Mouse (Mus musculus) T-helper 17 cell (primary cell): ENCODE data around the gene Fars2.

Experiments
- in situ Hi-C, 2 experiments: fragments of 300-600 bp; cut with MboI, MseI; formaldehyde crosslinking; loops; 1 replicate in 1 of 2; 2 replicates in 1 of 2; pipeline ENCODE4 v1.15.1; 2025; ENCODE audit warnings: high pct_unique_total_duplicates in 2 of 2

Gene Fars2

DNA sequence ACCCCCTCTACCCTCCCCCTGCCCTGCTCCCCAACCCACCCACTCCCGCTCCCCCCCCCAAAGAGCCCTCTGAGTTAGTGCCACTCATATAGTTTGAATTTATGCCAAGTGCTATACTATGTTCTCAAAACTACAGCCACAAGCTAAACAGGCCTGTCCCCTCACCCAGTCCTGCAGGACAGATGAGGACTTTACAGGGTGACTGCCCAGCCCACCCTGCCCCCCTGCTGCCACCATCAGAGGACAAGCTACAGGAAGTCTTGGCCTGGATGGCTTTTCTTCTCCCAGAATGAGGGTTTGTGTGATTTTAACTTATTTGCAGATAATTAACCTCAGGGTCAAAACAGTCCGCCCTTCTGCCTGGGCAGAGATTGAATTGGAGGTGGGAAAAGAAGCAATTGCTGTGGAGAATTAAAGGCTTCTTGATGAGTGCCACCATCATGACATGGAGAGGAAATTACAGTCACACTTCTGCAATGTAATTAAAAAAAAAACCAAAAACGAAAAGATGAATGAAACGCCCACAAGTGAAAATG is 383.2 kb downstream of the Fars2 start:
- in situ Hi-C loops = no loop called here

GRCm38 (mm10) chr13:36503551-36503950 is 386.3 kb downstream of the Fars2 start:
- in situ Hi-C loops = no loop called here

GRCm38 (mm10) chr13:36503991-36504390 is 386.8 kb downstream of the Fars2 start:
- in situ Hi-C loops = no loop called here

- in situ Hi-C loops = no loop called here
Measured at GRCm38 (mm10) chr13:36505730-36506129, 388.5 kb downstream of the Fars2 start.

DNA sequence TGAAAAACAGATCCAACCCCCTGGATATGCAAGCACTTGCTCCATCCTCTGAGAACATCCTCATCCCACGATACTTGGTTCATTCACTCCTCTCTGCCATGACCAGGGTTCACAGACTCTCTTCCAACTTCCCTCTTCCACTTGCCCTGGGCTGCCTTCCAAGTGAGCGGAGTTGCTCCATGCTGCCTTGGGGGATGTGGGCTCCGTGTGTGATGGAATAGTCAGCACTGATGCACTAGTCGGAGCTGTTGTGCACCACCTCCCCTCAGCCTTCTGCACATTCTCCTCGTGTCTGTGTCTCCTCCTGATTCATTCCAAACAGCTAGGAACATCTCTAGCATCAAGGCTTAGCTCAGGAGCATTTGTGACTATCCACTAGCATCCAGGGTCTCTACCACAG is 389.1 kb downstream of the Fars2 start:
- in situ Hi-C loops = no loop called here

GRCm38 (mm10) chr13:36510161-36510560 is 392.9 kb downstream of the Fars2 start:
- in situ Hi-C loops = loop anchor here in 1 of 2 experiments (10.0 kb wide), 1 partner anchor 225 kb away; no protein-coding TSS in a partner anchor

DNA sequence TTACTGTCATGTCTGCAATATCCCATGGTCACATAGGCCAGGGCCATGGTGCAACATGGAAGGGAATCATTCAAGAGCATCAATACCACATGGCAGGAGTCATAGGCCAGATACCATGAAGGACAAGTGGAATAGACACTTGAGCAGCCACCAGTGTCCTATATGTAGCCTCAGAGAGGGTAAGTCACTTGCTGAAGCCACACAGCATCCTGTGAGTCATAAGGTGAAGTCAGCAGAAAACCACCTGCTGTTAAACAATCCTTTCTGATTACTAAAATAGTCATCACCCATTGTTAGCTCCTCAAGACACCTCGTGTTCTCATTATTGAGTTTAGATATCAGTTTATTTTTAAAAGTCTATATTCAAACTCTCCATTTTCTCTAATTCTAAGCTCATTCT is 395.9 kb downstream of the Fars2 start:
- in situ Hi-C loops = loop anchor here in 1 of 2 experiments (10.0 kb wide), 1 partner anchor 228 kb away; no protein-coding TSS in a partner anchor

GRCm38 (mm10) chr13:36518144-36518571 is 400.9 kb downstream of the Fars2 start:
- in situ Hi-C loops = loop anchor here in 1 of 2 experiments (5.0 to 10.0 kb wide), 2 partner anchors 54 to 233 kb away; no protein-coding TSS in a partner anchor

- in situ Hi-C loops = no loop called here
Measured at GRCm38 (mm10) chr13:36527761-36528160, 410.5 kb downstream of the Fars2 start.

DNA sequence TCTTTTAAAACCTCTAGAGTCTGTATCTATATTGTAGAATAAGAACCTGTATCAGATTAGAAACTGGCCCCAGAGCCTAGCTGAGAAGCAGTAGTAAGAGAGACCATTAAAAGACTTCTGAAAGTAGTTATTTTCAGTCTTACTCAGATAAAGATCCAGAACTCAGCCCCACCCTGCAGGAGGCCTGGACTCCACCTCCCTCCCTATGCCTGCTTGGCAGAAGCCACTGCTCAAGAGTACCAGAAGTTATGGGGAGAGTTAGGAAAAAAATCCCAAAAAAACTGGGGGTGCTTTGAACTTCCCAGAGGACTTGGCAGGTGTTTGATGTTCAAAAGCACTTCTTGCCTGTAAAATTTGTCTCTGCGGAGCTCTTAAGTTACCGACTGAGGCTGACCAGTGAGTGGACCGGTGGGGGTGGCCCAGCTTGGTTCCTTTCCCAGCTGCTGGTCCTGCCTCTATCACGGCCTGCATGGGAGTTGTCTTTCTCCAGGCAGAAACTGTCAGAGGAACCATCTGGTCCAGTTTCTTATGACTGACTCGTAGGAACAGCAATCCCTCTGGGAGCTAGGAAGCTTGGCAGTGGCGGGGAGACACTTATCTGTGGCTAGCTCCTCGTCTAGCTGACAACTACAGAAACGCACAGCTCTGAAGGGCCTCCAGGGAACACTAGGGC is 411.1 kb downstream of the Fars2 start:
- in situ Hi-C loops = no loop called here

- in situ Hi-C loops = no loop called here
Measured at GRCm38 (mm10) chr13:36529467-36530039, 412.3 kb downstream of the Fars2 start.

DNA sequence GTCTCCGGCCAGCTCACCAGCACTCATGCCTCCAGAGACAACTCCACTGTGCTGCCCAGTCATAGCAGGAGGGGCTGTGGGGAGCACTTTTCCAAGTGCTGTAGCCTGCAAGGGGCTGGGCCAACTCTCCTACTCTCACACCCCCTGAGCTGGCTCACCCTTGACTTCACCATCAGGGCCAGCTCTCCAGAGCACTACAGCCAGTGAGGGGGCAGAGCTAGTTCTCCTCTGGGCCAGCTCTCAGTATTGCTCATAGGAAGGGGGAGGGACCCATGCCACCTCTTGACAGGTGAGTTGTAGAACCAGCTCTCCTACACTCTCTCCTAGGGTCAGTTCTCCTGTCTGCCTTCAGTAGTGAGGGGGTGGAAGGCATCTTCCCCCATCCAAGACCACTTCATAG is 413.6 kb downstream of the Fars2 start:
- in situ Hi-C loops = no loop called here

- in situ Hi-C loops = no loop called here
Measured at GRCm38 (mm10) chr13:36531893-36532292, 414.7 kb downstream of the Fars2 start.

DNA sequence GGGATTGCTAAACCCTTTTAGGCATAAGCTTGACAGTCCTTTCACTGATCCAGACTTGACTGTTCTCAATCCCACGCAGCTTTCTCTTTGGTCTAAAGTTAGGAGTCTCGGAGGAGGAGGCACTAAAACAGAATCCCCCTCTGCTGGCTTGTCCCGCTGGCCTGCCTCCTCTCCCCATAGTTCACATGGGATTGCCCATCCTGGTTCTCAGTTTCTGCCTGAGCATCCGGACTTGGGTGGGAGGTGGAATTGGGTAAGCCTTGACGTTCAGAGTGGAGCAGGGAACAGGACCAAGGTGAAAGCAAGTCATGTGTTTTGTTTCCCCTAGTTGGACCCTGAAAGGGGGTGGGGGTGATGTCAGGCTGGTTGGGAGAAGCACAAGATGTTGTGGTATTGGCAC is 415.9 kb downstream of the Fars2 start:
- in situ Hi-C loops = no loop called here

DNA sequence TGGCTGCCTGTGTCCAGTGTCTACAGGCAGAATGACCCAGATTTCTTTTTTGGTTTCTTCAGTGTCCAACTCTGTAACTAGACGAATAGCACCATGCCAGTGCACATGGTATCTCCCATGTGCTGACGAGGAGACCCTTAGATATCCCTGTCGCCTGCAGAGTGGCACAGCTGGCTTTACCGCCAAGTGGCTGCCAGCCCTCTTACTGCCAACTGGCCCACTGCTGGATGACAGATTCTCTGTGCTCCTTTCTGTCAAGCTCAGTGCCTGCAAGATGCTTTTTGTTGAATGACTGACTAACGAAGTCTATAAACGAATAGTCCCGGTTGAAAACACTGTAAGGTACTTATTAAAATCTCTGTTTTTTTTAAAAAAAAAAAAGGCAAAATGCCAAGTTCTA is 416.3 kb downstream of the Fars2 start:
- in situ Hi-C loops = no loop called here

DNA sequence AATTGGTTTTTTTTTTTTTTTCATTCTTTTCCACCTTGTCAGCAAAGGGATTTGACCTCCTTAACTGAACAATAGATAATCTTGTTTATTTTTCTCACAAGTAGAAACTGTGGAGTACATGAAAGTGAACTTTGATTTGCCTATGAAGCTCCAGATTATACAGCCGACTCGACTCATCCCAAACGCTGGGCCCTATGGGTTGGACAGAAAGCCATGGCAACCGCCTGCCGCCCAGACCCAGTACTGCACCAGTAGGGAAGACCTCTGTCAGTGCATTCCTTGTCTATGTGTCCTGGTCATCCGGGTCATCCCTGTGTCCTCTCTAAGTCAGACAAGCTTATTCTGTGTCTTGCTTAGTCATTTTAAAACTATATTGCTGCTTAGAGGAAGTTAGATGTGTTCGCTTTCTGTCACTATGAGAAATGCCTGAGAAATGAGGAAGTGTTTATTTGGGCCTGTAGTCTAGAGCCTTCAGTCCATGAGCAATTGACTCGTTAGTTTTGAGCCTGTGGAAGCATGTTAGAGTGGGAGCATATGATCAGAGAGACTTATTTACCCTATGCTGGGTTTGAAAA is 416.8 kb downstream of the Fars2 start:
- in situ Hi-C loops = no loop called here

- in situ Hi-C loops = no loop called here
Measured at GRCm38 (mm10) chr13:36537580-36537979, 420.4 kb downstream of the Fars2 start.

DNA sequence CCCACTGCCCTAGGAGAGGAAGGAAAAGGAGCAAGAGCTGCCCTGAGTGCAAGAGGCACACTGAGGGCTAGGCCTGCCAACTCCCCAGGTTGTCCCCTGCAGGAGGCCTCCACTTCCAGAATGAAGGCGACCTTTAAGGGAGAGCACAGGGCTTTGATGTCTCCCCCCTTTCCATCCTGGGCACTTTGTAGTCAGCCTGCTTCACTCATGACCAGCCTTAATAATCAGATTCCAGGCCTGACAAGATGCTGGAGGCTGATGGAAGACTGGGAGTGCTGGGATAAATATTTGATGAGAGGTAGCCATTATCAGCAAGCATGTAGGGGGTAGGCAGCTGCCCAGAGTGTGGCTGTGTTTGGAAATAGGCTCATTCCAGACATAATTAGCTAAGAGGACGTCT is 421.2 kb downstream of the Fars2 start:
- in situ Hi-C loops = no loop called here

DNA sequence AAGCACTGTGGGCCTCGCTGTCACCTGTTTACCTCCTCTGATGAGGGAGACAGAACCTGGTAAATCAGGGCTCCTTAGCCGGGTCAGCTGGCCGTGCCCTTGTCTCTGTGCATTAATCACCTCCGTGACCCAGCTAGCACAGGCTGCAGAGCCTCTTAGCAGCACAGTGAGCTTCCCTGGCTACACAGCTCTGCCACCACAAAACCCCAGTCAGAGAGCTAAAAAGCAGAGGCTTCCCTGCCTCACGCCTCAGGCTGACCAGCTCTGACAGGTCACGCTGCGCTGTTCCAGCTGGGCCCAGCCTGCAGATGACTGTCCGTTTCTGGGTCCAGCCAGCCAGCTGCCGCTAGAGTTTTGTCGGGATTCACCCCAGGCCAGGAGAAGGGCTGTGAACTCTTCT is 423.0 kb downstream of the Fars2 start:
- in situ Hi-C loops = no loop called here

- in situ Hi-C loops = no loop called here
Measured at GRCm38 (mm10) chr13:36541287-36541780, 424.1 kb downstream of the Fars2 start.

- in situ Hi-C loops = no loop called here
Measured at GRCm38 (mm10) chr13:36550694-36551093, 433.5 kb downstream of the Fars2 start.

DNA sequence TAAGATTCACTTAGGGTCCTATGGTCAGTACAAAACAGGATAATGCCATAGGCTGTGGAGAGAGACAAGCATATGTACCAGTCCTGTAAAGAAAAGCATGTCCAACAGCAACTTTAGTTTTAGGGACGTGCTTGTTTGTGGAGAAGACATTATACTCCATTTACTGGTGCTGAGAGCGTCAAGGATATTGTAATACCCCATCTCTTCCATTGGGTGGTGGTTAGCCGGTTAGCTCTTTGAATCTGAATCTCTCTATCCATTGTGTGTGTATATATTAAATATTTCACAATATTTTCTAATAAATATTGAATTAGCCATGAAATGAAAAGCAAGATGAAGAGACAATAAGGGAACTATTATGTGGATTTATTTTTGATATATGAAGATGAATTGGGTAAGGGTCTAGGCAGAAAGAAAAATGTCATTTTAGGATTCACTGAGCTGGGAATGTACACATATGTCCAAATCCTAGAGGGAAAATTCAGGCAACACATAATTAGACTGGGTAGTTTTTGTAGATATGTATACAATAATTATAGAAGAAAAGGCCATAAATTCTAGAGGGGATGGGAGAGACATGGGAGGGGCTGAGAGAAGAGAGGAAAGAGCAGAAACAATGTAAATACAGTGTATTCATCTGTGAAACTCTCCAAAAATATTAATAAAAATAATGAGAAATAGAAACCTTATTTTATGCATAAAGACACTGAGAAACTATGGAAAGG is 435.5 kb downstream of the Fars2 start:
- in situ Hi-C loops = no loop called here
